Comparison of ENCODE assay signal across 8 mouse cellular contexts in the genomic region with DNA sequence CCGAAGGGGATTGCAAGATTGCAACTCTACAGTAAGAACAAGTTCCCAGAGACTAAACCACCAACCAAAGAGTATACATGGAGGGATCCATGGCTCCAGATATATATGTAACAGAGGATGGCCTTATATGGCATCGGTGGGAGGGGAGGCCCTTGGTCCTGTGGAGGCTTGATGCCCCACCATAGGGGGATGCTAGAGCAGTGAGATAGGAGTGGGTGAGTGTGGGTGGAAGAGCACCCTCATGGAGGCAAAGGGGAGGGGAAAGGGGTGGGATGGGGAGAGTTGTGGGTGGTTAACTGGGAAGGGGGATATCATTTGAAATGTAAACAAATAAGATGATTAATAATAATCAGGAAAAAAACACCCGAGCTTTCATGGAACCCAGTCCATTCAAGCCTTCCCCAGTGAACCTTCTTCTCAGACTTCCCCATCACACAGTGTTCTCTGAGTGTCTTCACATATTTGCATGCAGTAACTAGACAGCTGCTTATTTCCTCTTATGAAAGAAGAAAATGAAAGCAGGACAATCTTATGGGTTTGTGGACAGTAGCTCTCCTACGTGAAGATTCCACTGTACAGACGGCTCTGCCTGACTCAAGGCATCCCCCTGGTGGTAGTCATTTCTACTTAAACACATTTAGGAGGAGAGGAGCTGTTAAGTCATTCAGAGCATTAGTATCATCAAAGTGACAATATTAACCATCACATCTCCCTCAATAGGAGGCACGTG.
DNase-seq lines count a peak whose midpoint lies in the region; ATAC-seq lines count a peak whose summit lies in the region.

No protein-coding gene starts in this region.

- peak; percentile 97 for ATAC-seq in megakaryocyte, adult 5-6 weeks (ENCODE audit: poor library complexity, severe bottlenecking)

- H3K27me3 ChIP-seq in splenic B cell, adult 2 months (ENCODE audit: control insufficient read depth, insufficient read depth, low read length, poor library complexity, severe bottlenecking): no peaks in the 10 kb centered on the region

- DNase-seq in adrenal gland, adult 8-10 months: peak; percentile 32
- DNase-seq in adrenal gland, adult 18-20 months (ENCODE audit: low spot score in 2 of 2): no peak
- DNase-seq in CD4-positive helper T cell, adult 2 months (ENCODE audit: low read depth, low spot score): peak; percentile 83
- DNase-seq in c-Kit-positive CD71-positive TER-119-negative erythroid progenitor cells, embryonic 14.5 days (ENCODE audit: low read depth): peak; percentile 29
- DNase-seq in heart, adult 8-10 months (ENCODE audit: low spot score): peak; percentile 84
- DNase-seq in kidney, postnatal 14 days: peak; percentile 70
- peak; percentile 93 for DNase-seq in splenic B cell, adult 2 months (ENCODE audit: low read depth, low spot score)

- no peaks in the 10 kb centered on the region; the same call in 1 of the 2 replicates for H3K36me3 ChIP-seq in splenic B cell, adult 2 months (ENCODE audit: control insufficient read depth, insufficient read depth, low read length, poor library complexity, severe bottlenecking)

Comparison
In these comparisons a context has a peak if more than half of its experiments do, and no peak if none do; other contexts are left out.
1. DNase-seq: peak in adrenal gland, adult 8-10 months (single experiment), CD4-positive helper T cell, adult 2 months (single experiment), c-Kit-positive CD71-positive TER-119-negative erythroid progenitor cells, embryonic 14.5 days (single experiment), heart, adult 8-10 months (single experiment), kidney, postnatal 14 days (single experiment) and splenic B cell, adult 2 months (single experiment); none in adrenal gland, adult 18-20 months (0 of 2).